Comparison of ENCODE assay signal across 9 mouse cellular contexts in genomic region chr13:49021693-49022092, GRCm38 (mm10). TPM values are rescaled to one million over a fixed set of nuclear protein-coding genes. Genes with fewer than 3 reads are reported as not detected.
A peak's percentile ranks its signal among the peaks of the same experiment; 100 is the strongest.
DNase-seq lines count a peak whose midpoint lies in the region; ATAC-seq and TF ChIP-seq lines count a peak whose summit lies in the region.
"Had no signal": no experiment of that assay in that cellular context is flagged by ENCODE, and none has a peak within 500 bp of the region (broad histone marks: within the 10 kb centered on the region; RNA-seq: fewer than 3 reads in every experiment).

No protein-coding gene starts in this region.

- TF ChIP-seq CTCF in cerebellum, adult 2 months (IDR thresholded peaks at IDR 0.05; ENCODE audit: borderline replicate concordance, insufficient read depth, low read depth, low read length) = peak; percentile 57
- peak; percentile 54 for TF ChIP-seq CTCF in left cerebral cortex, adult 2 months (IDR thresholded peaks at IDR 0.05)
- no peak for TF ChIP-seq CTCF in thymus, adult 2 months (IDR thresholded peaks at IDR 0.05; ENCODE audit: borderline replicate concordance, control insufficient read depth, extremely low read depth, insufficient read depth, low read length, poor library complexity)

- intact Hi-C loops in left cerebral cortex, adult 2 months (cut with DNase I) = no loop called here
- intact Hi-C loops in left cerebral cortex, postnatal 25 days (cut with DNase I) = no loop called here

- H3K4me2 ChIP-seq in forebrain, embryonic 14.5 days (ENCODE audit: low read length) = no peak overlapping the region
- H3K4me2 ChIP-seq: neural tube, embryonic 12.5 days had no signal

- H3K36me3 ChIP-seq in thymus, adult 2 months (ENCODE audit: control insufficient read depth, insufficient read depth, low read length) = no peaks in the 10 kb centered on the region
- H3K36me3 ChIP-seq in forebrain, embryonic 14.5 days (ENCODE audit: control insufficient read depth, insufficient read depth, low read length) = no peaks in the 10 kb centered on the region
- H3K36me3 ChIP-seq: neural tube, embryonic 12.5 days had no signal

- no peaks in the 10 kb centered on the region for H3K4me1 ChIP-seq in cerebellum, adult 2 months (ENCODE audit: control insufficient read depth, insufficient read depth, low read length)
- peaks cover 3% of the 10 kb centered on the region for H3K4me1 ChIP-seq in thymus, adult 2 months (replicated peaks; ENCODE audit: control insufficient read depth, insufficient read depth, low read length)
- peaks cover 4% of the 10 kb centered on the region for H3K4me1 ChIP-seq in forebrain, embryonic 14.5 days (ENCODE audit: control insufficient read depth, insufficient read depth, low read length)

- no peaks in the 10 kb centered on the region for H3K27me3 ChIP-seq in cerebellum, adult 2 months (ENCODE audit: control insufficient read depth, insufficient read depth, low read length)
- H3K27me3 ChIP-seq in thymus, adult 2 months (ENCODE audit: control insufficient read depth, insufficient read depth, low read length) = no peaks in the 10 kb centered on the region
- no peaks in the 10 kb centered on the region for H3K27me3 ChIP-seq in forebrain, embryonic 14.5 days (replicated peaks; ENCODE audit: control insufficient read depth, insufficient read depth, low read length)
- H3K27me3 ChIP-seq: neural tube, embryonic 12.5 days had no signal

- WGBS in cerebellum, adult 2 months = 72% methylated on average over 3 of the region's 3 CpGs
- 66% methylated on average over 3 of the region's 3 CpGs for WGBS in thymus, adult 2 months
- 65% methylated on average over 3 of the region's 3 CpGs for WGBS in forebrain, embryonic 14.5 days

- DNase-seq in cerebellum, adult 2 months = peak in 1 of 2 experiments; percentile 48
- DNase-seq in cerebellum, adult 8-10 months = no peak
- DNase-seq in left cerebral cortex, adult 2 months (ENCODE audit: extremely low spot score in 1 of 2, low spot score in 2 of 2) = no peak
- no peak for DNase-seq in left cerebral cortex, postnatal 25 days (ENCODE audit: low spot score in 2 of 2)
- DNase-seq in c-Kit-positive CD71-negative TER-119-negative erythroid progenitor cells, embryonic 14.5 days (ENCODE audit: low read depth) = peak; percentile 57
- DNase-seq in lung, postnatal 10 days = peak; percentile 33
- peak; percentile 79 for DNase-seq in thymus, adult 2 months
- no peak for DNase-seq in forebrain, embryonic 14.5 days (ENCODE audit: low spot score)

- ATAC-seq in forebrain, embryonic 14.5 days = no peak

- TF ChIP-seq POLR2A in cerebellum, adult 2 months (IDR thresholded peaks at IDR 0.05; ENCODE audit: borderline replicate concordance, insufficient read depth, low read length) = no peak
- TF ChIP-seq POLR2A in thymus, adult 2 months (IDR thresholded peaks at IDR 0.05; ENCODE audit: control insufficient read depth, extremely low read depth, insufficient read depth, low read length, poor library complexity) = no peak

- no peaks in the 10 kb centered on the region; the same call in 1 of the 2 replicates for H3K9me3 ChIP-seq in forebrain, embryonic 14.5 days (replicated peaks; ENCODE audit: control insufficient read depth, low read length)

- H3K9ac ChIP-seq in forebrain, embryonic 14.5 days (ENCODE audit: low read length) = no peak overlapping the region
- H3K9ac ChIP-seq: neural tube, embryonic 12.5 days had no signal

- no peak overlapping the region for H3K4me3 ChIP-seq in cerebellum, adult 2 months (replicated peaks; ENCODE audit: insufficient read depth, low read depth, low read length)
- H3K4me3 ChIP-seq in left cerebral cortex, adult 2 months = no peak overlapping the region
- no peak overlapping the region for H3K4me3 ChIP-seq in thymus, adult 2 months (ENCODE audit: control insufficient read depth, insufficient read depth, low read length)
- no peak overlapping the region for H3K4me3 ChIP-seq in forebrain, embryonic 14.5 days (ENCODE audit: low read depth, low read length)
- H3K4me3 ChIP-seq: neural tube, embryonic 12.5 days had no signal

- H3K27ac ChIP-seq in cerebellum, adult 2 months (ENCODE audit: insufficient read depth, low read length) = no peak overlapping the region
- no peak overlapping the region for H3K27ac ChIP-seq in left cerebral cortex, adult 2 months
- no peak overlapping the region for H3K27ac ChIP-seq in thymus, adult 2 months (ENCODE audit: control insufficient read depth, insufficient read depth, low read length)
- no peak overlapping the region for H3K27ac ChIP-seq in forebrain, embryonic 14.5 days (ENCODE audit: low read depth, low read length)
- H3K27ac ChIP-seq: neural tube, embryonic 12.5 days had no signal

RNA-seq across cellular contexts. Expression of gene Fam120a, which starts 53.9 kb away (rescaled TPM):
- 64.4 and 69.2 TPM in 2 replicates for polyA plus RNA-seq in cerebellum, adult 2 months (2012; rRNA removed)
- 100 to 1,000 TPM; 114 to 118 TPM for total RNA-seq in left cerebral cortex, adult 2 months (2021)
- total RNA-seq in left cerebral cortex, postnatal 25 days (2021) = 100 to 1,000 TPM; 117 to 123 TPM
- polyA plus RNA-seq in thymus, adult 2 months (2012; rRNA removed) = 120 and 142 TPM in 2 replicates
- polyA plus RNA-seq in forebrain, embryonic 14.5 days (2014; fragmentation: Nextera tagmentation; extraction: Ambion mirVana) = 17.8 and 18.7 TPM in 2 replicates

Comparison
In these comparisons a context has a peak if more than half of its experiments do, and no peak if none do; other contexts are left out.
1. DNase-seq: peak in c-Kit-positive CD71-negative TER-119-negative erythroid progenitor cells, embryonic 14.5 days (single experiment), lung, postnatal 10 days (single experiment) and thymus, adult 2 months (single experiment); none in cerebellum, adult 8-10 months (single experiment), left cerebral cortex, adult 2 months (0 of 2), left cerebral cortex, postnatal 25 days (0 of 2) and forebrain, embryonic 14.5 days (single experiment).